Mouse (Mus musculus): ENCODE results near the gene Skap2.

DNA sequence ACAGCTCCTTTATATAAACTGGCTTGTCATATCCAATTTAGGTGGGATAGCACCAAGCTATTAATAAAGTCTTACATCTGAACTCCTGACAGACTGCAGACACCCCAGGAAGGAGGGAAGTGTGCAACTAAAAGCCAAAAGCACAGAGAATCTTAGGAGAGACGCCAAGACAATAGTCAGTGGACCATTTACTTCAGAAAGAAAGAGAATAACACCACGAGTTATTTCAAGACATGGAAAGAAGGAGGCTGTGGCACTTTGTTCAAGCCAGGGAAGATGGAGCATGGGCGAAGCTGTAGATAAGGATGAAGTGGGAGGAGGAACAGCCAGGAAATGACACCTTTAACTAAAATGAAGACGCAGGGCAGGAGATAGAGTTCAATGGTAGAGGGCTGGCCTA, 78.4 kb downstream of the Skap2 start:
- TF ChIP-seq CTCF (IDR thresholded peaks at IDR 0.05; ENCODE audit: extremely low read depth, insufficient read depth, insufficient read length, insufficient replicate concordance) (no peak), POLR2A (IDR thresholded peaks at IDR 0.05; ENCODE audit: low read depth, low read length) (no peak)
